Mouse (Mus musculus): ENCODE data around the gene Tbl3. TPM values are rescaled to one million over a fixed set of nuclear protein-coding genes. Genes with fewer than 3 reads are reported as not detected.

Gene Tbl3
- polyA plus RNA-seq, 1 experiment from 2014 or later: 29.3 TPM

- 8% methylated on average over 51 of the region's 51 CpGs for WGBS (ENCODE audit: insufficient replicate concordance)
- peak; percentile 3; the same call in 1 of the 2 replicates for ATAC-seq (ENCODE audit: low read depth)
- Histone ChIP-seq H3K9ac (ENCODE audit: low read depth, low read length) (peak overlapping the region; percentile 86), H3K36me3 (ENCODE audit: control insufficient read depth, insufficient read depth) (no peaks in the 10 kb centered on the region; the same call in 1 of the 2 replicates), H3K4me3 (ENCODE audit: low read depth, low read length) (peak overlapping the region; percentile 85), H3K27me3 (ENCODE audit: control insufficient read depth, insufficient read depth, low read depth, low read length) (peaks cover 14% of the 10 kb centered on the region), H3K4me2 (ENCODE audit: low read depth, low read length) (peak overlapping the region; percentile 94), H3K27ac (ENCODE audit: low read length) (peak overlapping the region; percentile 80), H3K4me1 (ENCODE audit: control insufficient read depth, low read depth, low read length) (peaks cover 19% of the 10 kb centered on the region), H3K9me3 (replicated peaks; ENCODE audit: control insufficient read depth, low read length) (no peaks in the 10 kb centered on the region)
These were observed 12.0 kb downstream of the Tbl3 start for GRCm38 (mm10) chr17:24695326-24696010.

GRCm38 (mm10) chr17:24692385-24692784, 15.1 kb downstream of the Tbl3 start:
- H3K4me2 ChIP-seq (ENCODE audit: low read depth, low read length): no peak overlapping the region
- no peak for ATAC-seq (ENCODE audit: low read depth)
- H3K4me1 ChIP-seq (ENCODE audit: control insufficient read depth, low read depth, low read length): peaks cover 28% of the 10 kb centered on the region
- 53% methylated on average over 5 of the region's 5 CpGs for WGBS (ENCODE audit: insufficient replicate concordance)
- no peaks in the 10 kb centered on the region; the same call in 1 of the 2 replicates for H3K36me3 ChIP-seq (ENCODE audit: control insufficient read depth, insufficient read depth)
- H3K27me3 ChIP-seq (ENCODE audit: control insufficient read depth, insufficient read depth, low read depth, low read length): peaks cover 45% of the 10 kb centered on the region
- no peaks in the 10 kb centered on the region for H3K9me3 ChIP-seq (replicated peaks; ENCODE audit: control insufficient read depth, low read length)
- H3K9ac ChIP-seq (ENCODE audit: low read depth, low read length): no peak overlapping the region
- no peak overlapping the region for H3K4me3 ChIP-seq (ENCODE audit: low read depth, low read length)
- H3K27ac ChIP-seq (ENCODE audit: low read length): no peak overlapping the region

- Histone ChIP-seq H3K9me3 (replicated peaks; ENCODE audit: control insufficient read depth, low read length) (no peaks in the 10 kb centered on the region), H3K27me3 (ENCODE audit: control insufficient read depth, insufficient read depth, low read depth, low read length) (peaks cover 49% of the 10 kb centered on the region), H3K4me2 (ENCODE audit: low read depth, low read length) (peak within 1 kb of the TSS; percentile 44), H3K9ac (ENCODE audit: low read depth, low read length) (no peak within 1 kb of the TSS), H3K4me3 (ENCODE audit: low read depth, low read length) (peak within 1 kb of the TSS; percentile 26), H3K4me1 (ENCODE audit: control insufficient read depth, low read depth, low read length) (peaks cover 19% of the 10 kb centered on the region), H3K27ac (ENCODE audit: low read length) (no peak within 1 kb of the TSS), H3K36me3 (ENCODE audit: control insufficient read depth, insufficient read depth) (no peaks in the 10 kb centered on the region; the same call in 1 of the 2 replicates)
- no peak for ATAC-seq (ENCODE audit: low read depth)
- WGBS (ENCODE audit: insufficient replicate concordance): 3% methylated on average over 55 of the region's 55 CpGs
These were observed 18.0 kb downstream of the Tbl3 start, which contains the start of gene Syngr3 for GRCm38 (mm10) chr17:24689251-24690081. TSS of gene Syngr3 (minus strand) at chr17:24689955.

GRCm38 (mm10) chr17:24687599-24687998, 19.9 kb downstream of the Tbl3 start:
- Histone ChIP-seq H3K9me3 (replicated peaks; ENCODE audit: control insufficient read depth, low read length) (no peaks in the 10 kb centered on the region), H3K4me1 (ENCODE audit: control insufficient read depth, low read depth, low read length) (peaks cover 19% of the 10 kb centered on the region), H3K4me2 (ENCODE audit: low read depth, low read length) (peak overlapping the region; percentile 78), H3K27ac (ENCODE audit: low read length) (no peak overlapping the region), H3K27me3 (ENCODE audit: control insufficient read depth, insufficient read depth, low read depth, low read length) (peaks cover 49% of the 10 kb centered on the region), H3K4me3 (ENCODE audit: low read depth, low read length) (peak overlapping the region; percentile 59), H3K36me3 (ENCODE audit: control insufficient read depth, insufficient read depth) (no peaks in the 10 kb centered on the region; the same call in 1 of the 2 replicates), H3K9ac (ENCODE audit: low read depth, low read length) (no peak overlapping the region; the same call in 1 of the 2 replicates)
- ATAC-seq (ENCODE audit: low read depth): no peak
- 16% methylated on average over 23 of the region's 23 CpGs for WGBS (ENCODE audit: insufficient replicate concordance)

GRCm38 (mm10) chr17:24687146-24687595, 20.3 kb downstream of the Tbl3 start:
- H3K27me3 ChIP-seq (ENCODE audit: control insufficient read depth, insufficient read depth, low read depth, low read length): peaks cover 48% of the 10 kb centered on the region
- peaks cover 19% of the 10 kb centered on the region for H3K4me1 ChIP-seq (ENCODE audit: control insufficient read depth, low read depth, low read length)
- H3K27ac ChIP-seq (ENCODE audit: low read length): no peak overlapping the region
- no peaks in the 10 kb centered on the region for H3K9me3 ChIP-seq (replicated peaks; ENCODE audit: control insufficient read depth, low read length)
- peak overlapping the region; percentile 44; the same call in 1 of the 2 replicates for H3K9ac ChIP-seq (ENCODE audit: low read depth, low read length)
- H3K4me3 ChIP-seq (ENCODE audit: low read depth, low read length): peak overlapping the region; percentile 59
- H3K36me3 ChIP-seq (ENCODE audit: control insufficient read depth, insufficient read depth): no peaks in the 10 kb centered on the region; the same call in 1 of the 2 replicates
- peak; percentile 74 for ATAC-seq (ENCODE audit: low read depth)
- H3K4me2 ChIP-seq (ENCODE audit: low read depth, low read length): peak overlapping the region; percentile 78
- WGBS (ENCODE audit: insufficient replicate concordance): under 1% methylated on average over 24 of the region's 25 CpGs

- Histone ChIP-seq H3K9me3 (replicated peaks; ENCODE audit: control insufficient read depth, low read length) (no peaks in the 10 kb centered on the region), H3K4me1 (ENCODE audit: control insufficient read depth, low read depth, low read length) (peaks cover 19% of the 10 kb centered on the region), H3K27ac (ENCODE audit: low read length) (no peak overlapping the region), H3K4me3 (ENCODE audit: low read depth, low read length) (peak overlapping the region; percentile 20), H3K4me2 (ENCODE audit: low read depth, low read length) (peak overlapping the region; percentile 50), H3K36me3 (ENCODE audit: control insufficient read depth, insufficient read depth) (no peaks in the 10 kb centered on the region), H3K27me3 (ENCODE audit: control insufficient read depth, insufficient read depth, low read depth, low read length) (peaks cover 45% of the 10 kb centered on the region), H3K9ac (ENCODE audit: low read depth, low read length) (no peak overlapping the region)
- peak; percentile 50; the same call in 1 of the 2 replicates for ATAC-seq (ENCODE audit: low read depth)
- 32% methylated on average over 16 of the region's 16 CpGs for WGBS (ENCODE audit: insufficient replicate concordance)
These were observed 20.9 kb downstream of the Tbl3 start for GRCm38 (mm10) chr17:24686514-24686913.

- 81% methylated on average over 24 of the region's 24 CpGs for WGBS (ENCODE audit: insufficient replicate concordance)
- no peak overlapping the region for H3K4me3 ChIP-seq (ENCODE audit: low read depth, low read length)
- no peak for ATAC-seq (ENCODE audit: low read depth)
- H3K4me1 ChIP-seq (ENCODE audit: control insufficient read depth, low read depth, low read length): peaks cover 4% of the 10 kb centered on the region; the same call in 1 of the 2 replicates
- peaks cover 20% of the 10 kb centered on the region for H3K36me3 ChIP-seq (ENCODE audit: control insufficient read depth, insufficient read depth)
- H3K27ac ChIP-seq (ENCODE audit: low read length): no peak overlapping the region
- H3K27me3 ChIP-seq (ENCODE audit: control insufficient read depth, insufficient read depth, low read depth, low read length): no peaks in the 10 kb centered on the region
- H3K9ac ChIP-seq (ENCODE audit: low read depth, low read length): no peak overlapping the region
- no peaks in the 10 kb centered on the region for H3K9me3 ChIP-seq (replicated peaks; ENCODE audit: control insufficient read depth, low read length)
- H3K4me2 ChIP-seq (ENCODE audit: low read depth, low read length): no peak overlapping the region
These were observed 29.9 kb downstream of the Tbl3 start for GRCm38 (mm10) chr17:24677500-24678080.

- Histone ChIP-seq H3K4me2 (ENCODE audit: low read depth, low read length) (no peak overlapping the region), H3K27me3 (ENCODE audit: control insufficient read depth, insufficient read depth, low read depth, low read length) (no peaks in the 10 kb centered on the region), H3K4me3 (ENCODE audit: low read depth, low read length) (no peak overlapping the region), H3K27ac (ENCODE audit: low read length) (no peak overlapping the region), H3K4me1 (ENCODE audit: control insufficient read depth, low read depth, low read length) (peaks cover 9% of the 10 kb centered on the region), H3K9ac (ENCODE audit: low read depth, low read length) (no peak overlapping the region), H3K36me3 (ENCODE audit: control insufficient read depth, insufficient read depth) (peaks cover 20% of the 10 kb centered on the region), H3K9me3 (replicated peaks; ENCODE audit: control insufficient read depth, low read length) (no peaks in the 10 kb centered on the region)
- ATAC-seq (ENCODE audit: low read depth): no peak
- WGBS (ENCODE audit: insufficient replicate concordance): 81% methylated on average over 5 of the region's 5 CpGs
These were observed 30.6 kb downstream of the Tbl3 start for GRCm38 (mm10) chr17:24676877-24677276.

Measured in liver, embryonic 16.5 days (tissue).